Mouse (Mus musculus): Measurements from ENCODE around the gene Zscan22. TPM values are rescaled to one million over a fixed set of nuclear protein-coding genes. Genes with fewer than 3 reads are reported as not detected.
A peak's percentile ranks its signal among the peaks of the same experiment; 100 is the strongest.
"Not testable (repeated sequence)": the region's sequence is repeated elsewhere in the genome, so short reads cannot be mapped to it uniquely, and the experiment has no call there.

Zscan22 gene
- polyA plus RNA-seq, 1 experiment from 2014 or later, result 17.1 TPM

DNA sequence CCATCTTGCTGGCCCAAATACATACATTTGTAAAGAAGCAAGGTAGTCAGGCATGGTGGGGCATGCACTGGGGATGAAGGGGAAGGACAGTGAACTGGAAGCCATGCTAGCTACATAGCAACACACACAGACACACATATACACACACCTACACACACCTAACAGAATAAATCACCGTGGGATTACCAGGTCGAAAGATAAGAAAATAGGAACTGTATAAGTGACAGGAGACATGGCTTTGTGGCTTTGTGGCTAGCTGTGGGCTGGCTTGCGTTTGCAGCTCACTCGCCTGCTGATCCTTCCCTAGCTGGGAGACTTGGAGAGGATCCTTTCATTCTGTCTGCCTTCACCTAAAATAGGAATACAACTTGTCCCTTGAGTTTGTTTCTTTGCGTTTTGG lies 3.9 kb downstream of the Zscan22 start:
- Histone ChIP-seq H3K27ac (ENCODE audit: low read length) (no peak overlapping the region), H3K4me1 (replicated peaks; ENCODE audit: control insufficient read depth, insufficient read depth, low read length) (0 out of 2 replicates have a peak, but pooled peaks cover 7% of the 10 kb centered on the region), H3K9ac (ENCODE audit: low read length) (no peak overlapping the region), H3K36me3 (ENCODE audit: control insufficient read depth, insufficient read depth, low read length) (peaks cover 17% of the 10 kb centered on the region), H3K9me3 (ENCODE audit: control insufficient read depth, low read length) (no peaks in the 10 kb centered on the region), H3K4me2 (ENCODE audit: low read depth, low read length) (no peak overlapping the region), H3K4me3 (ENCODE audit: low read length) (no peak overlapping the region), H3K27me3 (ENCODE audit: control insufficient read depth, insufficient read depth, low read depth, low read length) (no peaks in the 10 kb centered on the region)
- WGBS, result 83% methylated on average over 5 of the region's 5 CpGs
- ATAC-seq (ENCODE audit: low read depth), result no peak

- ATAC-seq (ENCODE audit: low read depth), result no peak
- Histone ChIP-seq H3K36me3 (ENCODE audit: control insufficient read depth, insufficient read depth, low read length) (peaks cover 22% of the 10 kb centered on the region), H3K9me3 (ENCODE audit: control insufficient read depth, low read length) (no peaks in the 10 kb centered on the region), H3K27ac (ENCODE audit: low read length) (no peak overlapping the region), H3K9ac (ENCODE audit: low read length) (no peak overlapping the region), H3K4me2 (ENCODE audit: low read depth, low read length) (no peak overlapping the region), H3K4me3 (ENCODE audit: low read length) (no peak overlapping the region), H3K4me1 (replicated peaks; ENCODE audit: control insufficient read depth, insufficient read depth, low read length) (0 out of 2 replicates have a peak, but pooled peaks cover 2% of the 10 kb centered on the region), H3K27me3 (ENCODE audit: control insufficient read depth, insufficient read depth, low read depth, low read length) (no peaks in the 10 kb centered on the region)
- WGBS, result 60% methylated on average over 10 of the region's 10 CpGs
Measured at GRCm38 (mm10) chr7:12903623-12904022, 6.0 kb downstream of the Zscan22 start.

DNA sequence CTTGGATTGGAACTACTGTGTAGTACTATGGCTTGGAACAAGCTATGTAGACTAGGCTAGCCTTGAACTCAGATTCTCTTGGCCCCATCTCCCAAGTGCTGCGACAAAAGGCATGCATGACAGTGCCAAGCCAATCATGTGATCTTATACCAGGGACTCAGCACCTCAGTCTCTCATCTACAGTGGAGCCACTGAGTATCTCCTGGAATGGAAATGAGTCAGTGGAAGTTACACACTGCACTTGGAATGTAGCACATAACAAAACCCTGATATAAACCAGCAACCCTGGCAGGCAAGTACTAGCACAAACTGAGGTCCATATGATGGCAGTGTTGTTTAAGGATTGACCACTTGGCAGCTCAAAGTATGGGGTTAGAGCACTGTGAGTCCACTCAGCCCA lies 7.5 kb downstream of the Zscan22 start:
- Histone ChIP-seq H3K27me3 (ENCODE audit: control insufficient read depth, insufficient read depth, low read depth, low read length) (no peaks in the 10 kb centered on the region), H3K4me1 (replicated peaks; ENCODE audit: control insufficient read depth, insufficient read depth, low read length) (peaks cover 5% of the 10 kb centered on the region), H3K9ac (ENCODE audit: low read length) (no peak overlapping the region), H3K27ac (ENCODE audit: low read length) (no peak overlapping the region), H3K9me3 (ENCODE audit: control insufficient read depth, low read length) (no peaks in the 10 kb centered on the region), H3K4me3 (ENCODE audit: low read length) (no peak overlapping the region), H3K36me3 (ENCODE audit: control insufficient read depth, insufficient read depth, low read length) (peaks cover 24% of the 10 kb centered on the region), H3K4me2 (ENCODE audit: low read depth, low read length) (no peak overlapping the region)
- WGBS, result 90% methylated on average over 1 of the region's 1 CpGs
- ATAC-seq (ENCODE audit: low read depth), result no peak

GRCm38 (mm10) chr7:12909498-12909962 lies 11.9 kb downstream of the Zscan22 start:
- peaks cover 5% of the 10 kb centered on the region for H3K4me1 ChIP-seq (replicated peaks; ENCODE audit: control insufficient read depth, insufficient read depth, low read length)
- 39% methylated on average over 7 of the region's 7 CpGs for WGBS
- H3K36me3 ChIP-seq (ENCODE audit: control insufficient read depth, insufficient read depth, low read length), result peaks cover 20% of the 10 kb centered on the region
- peak overlapping the region; percentile 95 for H3K27ac ChIP-seq (ENCODE audit: low read length)
- no peaks in the 10 kb centered on the region for H3K27me3 ChIP-seq (ENCODE audit: control insufficient read depth, insufficient read depth, low read depth, low read length)
- peak overlapping the region; percentile 73 for H3K9ac ChIP-seq (ENCODE audit: low read length)
- H3K4me2 ChIP-seq (ENCODE audit: low read depth, low read length), result peak overlapping the region; percentile 68
- H3K9me3 ChIP-seq (ENCODE audit: control insufficient read depth, low read length), result no peaks in the 10 kb centered on the region
- peak overlapping the region; percentile 62 for H3K4me3 ChIP-seq (ENCODE audit: low read length)
- ATAC-seq (ENCODE audit: low read depth), result peak; percentile 37

GRCm38 (mm10) chr7:12910181-12910668 lies 12.6 kb downstream of the Zscan22 start:
- H3K4me3 ChIP-seq (ENCODE audit: low read length), result peak overlapping the region; percentile 62
- peak; percentile 86 for ATAC-seq (ENCODE audit: low read depth)
- no peaks in the 10 kb centered on the region for H3K9me3 ChIP-seq (ENCODE audit: control insufficient read depth, low read length)
- H3K4me2 ChIP-seq (ENCODE audit: low read depth, low read length), result peak overlapping the region; percentile 68
- WGBS, result 6% methylated on average over 19 of the region's 19 CpGs
- peak overlapping the region; percentile 95 for H3K27ac ChIP-seq (ENCODE audit: low read length)
- peak overlapping the region; percentile 73 for H3K9ac ChIP-seq (ENCODE audit: low read length)
- no peaks in the 10 kb centered on the region for H3K27me3 ChIP-seq (ENCODE audit: control insufficient read depth, insufficient read depth, low read depth, low read length)
- peaks cover 5% of the 10 kb centered on the region for H3K4me1 ChIP-seq (replicated peaks; ENCODE audit: control insufficient read depth, insufficient read depth, low read length)
- peaks cover 17% of the 10 kb centered on the region for H3K36me3 ChIP-seq (ENCODE audit: control insufficient read depth, insufficient read depth, low read length)

- Histone ChIP-seq H3K9me3 (ENCODE audit: control insufficient read depth, low read length) (no peaks in the 10 kb centered on the region), H3K4me1 (replicated peaks; ENCODE audit: control insufficient read depth, insufficient read depth, low read length) (peaks cover 5% of the 10 kb centered on the region), H3K36me3 (ENCODE audit: control insufficient read depth, insufficient read depth, low read length) (0 out of 2 replicates have a peak, but pooled peaks cover 2% of the 10 kb centered on the region), H3K9ac (ENCODE audit: low read length) (no peak overlapping the region), H3K4me2 (ENCODE audit: low read depth, low read length) (no peak overlapping the region), H3K4me3 (ENCODE audit: low read length) (no peak overlapping the region), H3K27me3 (ENCODE audit: control insufficient read depth, insufficient read depth, low read depth, low read length) (no peaks in the 10 kb centered on the region), H3K27ac (ENCODE audit: low read length) (no peak overlapping the region)
- no peak for ATAC-seq (ENCODE audit: low read depth)
Measured at GRCm38 (mm10) chr7:12913556-12913955, 15.9 kb downstream of the Zscan22 start.

DNA sequence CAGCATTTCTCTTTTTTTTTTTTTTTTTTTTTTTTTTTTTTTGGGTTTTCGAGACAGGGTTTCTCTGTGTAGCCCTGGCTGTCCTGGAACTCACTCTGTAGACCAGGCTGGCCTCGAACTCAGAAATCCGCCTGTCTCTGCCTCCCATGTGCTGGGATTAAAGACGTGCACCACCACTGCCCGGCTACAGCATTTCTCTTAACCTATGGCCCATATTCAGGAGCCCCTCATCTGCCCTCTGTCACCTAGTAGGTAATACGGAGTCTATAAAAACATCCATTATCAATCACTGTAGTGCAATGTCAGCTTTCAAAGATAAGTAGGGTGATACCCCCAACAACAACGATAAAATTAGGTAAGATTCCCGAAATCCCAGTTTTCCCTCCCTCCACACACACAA lies 22.9 kb downstream of the Zscan22 start:
- H3K4me3 ChIP-seq (ENCODE audit: low read length); ATAC-seq (ENCODE audit: low read depth); H3K27me3 ChIP-seq (ENCODE audit: control insufficient read depth, insufficient read depth, low read depth, low read length); H3K9ac ChIP-seq (ENCODE audit: low read length); H3K27ac ChIP-seq (ENCODE audit: low read length); H3K9me3 ChIP-seq (ENCODE audit: control insufficient read depth, low read length); H3K4me2 ChIP-seq (ENCODE audit: low read depth, low read length): not testable (repeated sequence)
- Histone ChIP-seq H3K4me1 (replicated peaks; ENCODE audit: control insufficient read depth, insufficient read depth, low read length) (peaks cover 13% of the 10 kb centered on the region), H3K36me3 (ENCODE audit: control insufficient read depth, insufficient read depth, low read length) (peaks cover 21% of the 10 kb centered on the region)
- WGBS, result 72% methylated on average over 7 of the region's 8 CpGs

DNA sequence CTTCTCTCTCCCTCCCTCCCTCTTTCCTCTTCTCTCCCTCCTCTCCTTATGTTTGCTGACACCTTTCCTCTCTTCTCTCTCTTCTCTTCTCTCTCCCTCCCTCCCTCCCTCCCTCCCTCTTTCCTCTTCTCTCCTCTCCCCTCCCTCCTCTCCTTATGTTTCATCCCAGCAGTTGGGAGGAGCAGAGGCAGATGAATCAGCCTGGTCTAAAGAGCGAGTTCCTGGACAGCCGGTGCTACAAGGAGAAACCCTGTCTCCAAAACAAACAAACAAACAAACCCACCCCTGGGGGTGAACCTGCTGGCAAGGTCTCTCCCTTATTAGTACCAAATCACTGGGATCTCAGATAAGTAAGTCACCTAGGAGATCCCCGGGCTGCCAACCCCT lies 23.7 kb downstream of the Zscan22 start:
- peak; percentile 15; the same call in 1 of the 2 replicates for ATAC-seq (ENCODE audit: low read depth)
- WGBS, result 2% methylated on average over 3 of the region's 3 CpGs
- H3K4me1 ChIP-seq (replicated peaks; ENCODE audit: control insufficient read depth, insufficient read depth, low read length), result peaks cover 13% of the 10 kb centered on the region

GRCm38 (mm10) chr7:12921705-12922465 lies 24.3 kb downstream of the Zscan22 start, which contains the start of gene Rps5:
Rps5 (plus strand) TSS chr7:12922290.
- Histone ChIP-seq H3K27ac (ENCODE audit: low read length) (peak within 1 kb of the TSS; percentile 95), H3K9me3 (ENCODE audit: control insufficient read depth, low read length) (no peaks in the 10 kb centered on the region), H3K4me3 (ENCODE audit: low read length) (peak within 1 kb of the TSS; percentile 100), H3K4me1 (replicated peaks; ENCODE audit: control insufficient read depth, insufficient read depth, low read length) (peaks cover 13% of the 10 kb centered on the region), H3K27me3 (ENCODE audit: control insufficient read depth, insufficient read depth, low read depth, low read length) (no peaks in the 10 kb centered on the region), H3K4me2 (ENCODE audit: low read depth, low read length) (peak within 1 kb of the TSS; percentile 93), H3K9ac (ENCODE audit: low read length) (peak within 1 kb of the TSS; percentile 96), H3K36me3 (ENCODE audit: control insufficient read depth, insufficient read depth, low read length) (peaks cover 35% of the 10 kb centered on the region)
- peak; percentile 99 for ATAC-seq (ENCODE audit: low read depth)
- under 1% methylated on average over 55 of the region's 55 CpGs for WGBS

More for the DNA sequence above, 23.7 kb downstream of the Zscan22 start:
- Histone ChIP-seq H3K4me2 (ENCODE audit: low read depth, low read length) (peak overlapping the region; percentile 88), H3K4me3 (ENCODE audit: low read length) (peak overlapping the region; percentile 100), H3K36me3 (ENCODE audit: control insufficient read depth, insufficient read depth, low read length) (peaks cover 29% of the 10 kb centered on the region), H3K9ac (ENCODE audit: low read length) (peak overlapping the region; percentile 91), H3K9me3 (ENCODE audit: control insufficient read depth, low read length) (no peaks in the 10 kb centered on the region), H3K27me3 (ENCODE audit: control insufficient read depth, insufficient read depth, low read depth, low read length) (no peaks in the 10 kb centered on the region), H3K27ac (ENCODE audit: low read length) (peak overlapping the region; percentile 95)

All from lung, embryonic 16.5 days (tissue).